Mouse (Mus musculus) layer of hippocampus, adult 18-20 months (tissue): ENCODE results near the gene Nedd8. TPM values are rescaled to one million over a fixed set of nuclear protein-coding genes. Genes with fewer than 3 reads are reported as not detected.

Experiments
- DNase-seq, 2 experiments: peaks; one replicate each; pipeline ENCODE4 v3.0.0; 2022; ENCODE audit warnings: low spot score in 2 of 2
- long read RNA-seq: library from polyadenylated mRNA; stranded (forward); transcript quantifications from one replicate; pipeline ENCODE4 v2.0.0, GENCODE M21; 2021
- total RNA-seq, 2 experiments: library from RNA; stranded (reverse); gene quantifications; 2 replicates each; pipeline ENCODE4 v1.2.3; 2021

Gene Nedd8
- 100 to 1,000 TPM; 294 to 304 TPM for total RNA-seq
- long read RNA-seq, transcript Nedd8-201 (4 exons, 824 nt): major isoform, 102 of 111 reads
- long read RNA-seq, partial matches to known transcripts: 5 of 111 reads
- long read RNA-seq, other reads (novel, unspliced or antisense): 2 of 111 reads

- peak; percentile 93 to 97 for DNase-seq
These were observed at the start of gene Nedd8, which contains the start of gene Gmpr2 for GRCm38 (mm10) chr14:55671833-55672740. Gene Nedd8, minus strand, starts transcription at chr14:55672124. Gene Gmpr2, plus strand, starts transcription at chr14:55671941.

GRCm38 (mm10) chr14:55721076-55721475 lies 49.2 kb upstream of the Nedd8 start:
- DNase-seq: no peak

GRCm38 (mm10) chr14:55720666-55721065 lies 48.7 kb upstream of the Nedd8 start:
- no peak for DNase-seq

- DNase-seq: no peak
These were observed 47.8 kb upstream of the Nedd8 start for GRCm38 (mm10) chr14:55719737-55720136.

- no peak for DNase-seq
These were observed 45.0 kb upstream of the Nedd8 start for GRCm38 (mm10) chr14:55716884-55717283.

- DNase-seq: no peak
These were observed 44.3 kb upstream of the Nedd8 start for GRCm38 (mm10) chr14:55716271-55716670.

GRCm38 (mm10) chr14:55714893-55715292 lies 43.0 kb upstream of the Nedd8 start:
- DNase-seq: no peak

- DNase-seq: no peak
These were observed 41.8 kb upstream of the Nedd8 start, which contains the start of gene Tgm1 for GRCm38 (mm10) chr14:55713729-55714122. Gene Tgm1, minus strand, starts transcription at chr14:55713926.

GRCm38 (mm10) chr14:55713007-55713728 lies 41.2 kb upstream of the Nedd8 start:
- DNase-seq: no peak

GRCm38 (mm10) chr14:55711786-55712185 lies 39.9 kb upstream of the Nedd8 start:
- no peak for DNase-seq

- no peak for DNase-seq
These were observed 37.6 kb upstream of the Nedd8 start for GRCm38 (mm10) chr14:55709509-55709908.

GRCm38 (mm10) chr14:55707397-55707796 lies 35.5 kb upstream of the Nedd8 start:
- DNase-seq: no peak

- DNase-seq: no peak
These were observed 34.2 kb upstream of the Nedd8 start for GRCm38 (mm10) chr14:55706051-55706600.

GRCm38 (mm10) chr14:55702761-55703160 lies 30.8 kb upstream of the Nedd8 start:
- no peak for DNase-seq

- no peak for DNase-seq
These were observed 29.2 kb upstream of the Nedd8 start for GRCm38 (mm10) chr14:55701131-55701530.

GRCm38 (mm10) chr14:55697226-55697625 lies 25.3 kb upstream of the Nedd8 start:
- no peak for DNase-seq

GRCm38 (mm10) chr14:55689433-55689832 lies 17.5 kb upstream of the Nedd8 start:
- DNase-seq: no peak

- DNase-seq: no peak
These were observed 10.2 kb upstream of the Nedd8 start for GRCm38 (mm10) chr14:55682118-55682493.

GRCm38 (mm10) chr14:55681160-55682117 lies 9.5 kb upstream of the Nedd8 start, which contains the start of gene Tinf2:
Gene Tinf2, minus strand, starts transcription at chr14:55681820.
- peak; percentile 96 to 97 for DNase-seq

- no peak for DNase-seq
These were observed 5.7 kb upstream of the Nedd8 start for GRCm38 (mm10) chr14:55677615-55678014.
